Mouse (Mus musculus): ENCODE data around the gene Spesp1. TPM values are rescaled to one million over a fixed set of nuclear protein-coding genes. Genes with fewer than 3 reads are reported as not detected.

Gene Spesp1
- total and polyA plus RNA-seq, 3 experiments: 0.22 TPM; not detected in 2

DNA sequence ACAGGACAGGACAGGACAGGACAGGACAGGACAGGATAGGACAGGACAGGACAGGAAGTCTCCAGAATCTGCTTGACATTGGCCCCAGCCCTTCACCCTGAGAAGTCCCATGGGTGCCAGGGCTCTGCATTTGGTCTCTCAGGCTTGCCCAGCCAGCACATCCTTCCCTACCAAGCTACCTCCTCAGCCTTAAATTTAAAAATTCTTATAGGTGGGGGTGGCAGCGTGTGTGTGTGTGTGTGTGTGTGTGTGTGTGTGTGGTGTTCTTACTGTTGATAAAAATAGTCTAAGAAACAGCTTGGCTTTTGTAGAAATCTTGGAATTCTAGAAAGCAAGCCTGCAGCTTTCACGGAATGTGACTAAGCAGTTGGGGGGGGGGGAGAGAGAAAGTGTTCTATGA is 52.0 kb downstream of the Spesp1 start:
- no peak overlapping the region for H3K4me3 ChIP-seq (ENCODE audit: low read depth, low read length)
- H3K36me3 ChIP-seq (replicated peaks): no peaks in the 10 kb centered on the region
- no peak for ATAC-seq (ENCODE audit: extremely low read depth, insufficient number of reproducible peaks, low FRiP score, poor library complexity, severe bottlenecking)
- H3K27me3 ChIP-seq (ENCODE audit: insufficient read depth, low read length): peaks cover 26% of the 10 kb centered on the region
- DNase-seq (ENCODE audit: low spot score): no peak
- TF ChIP-seq GATA1 (IDR thresholded peaks at IDR 0.05; ENCODE audit: borderline replicate concordance, low read length): no peak
- H3K9me3 ChIP-seq (replicated peaks): no peaks in the 10 kb centered on the region
- no peaks in the 10 kb centered on the region for H3K4me1 ChIP-seq (ENCODE audit: insufficient read depth, low read depth, low read length)

DNA sequence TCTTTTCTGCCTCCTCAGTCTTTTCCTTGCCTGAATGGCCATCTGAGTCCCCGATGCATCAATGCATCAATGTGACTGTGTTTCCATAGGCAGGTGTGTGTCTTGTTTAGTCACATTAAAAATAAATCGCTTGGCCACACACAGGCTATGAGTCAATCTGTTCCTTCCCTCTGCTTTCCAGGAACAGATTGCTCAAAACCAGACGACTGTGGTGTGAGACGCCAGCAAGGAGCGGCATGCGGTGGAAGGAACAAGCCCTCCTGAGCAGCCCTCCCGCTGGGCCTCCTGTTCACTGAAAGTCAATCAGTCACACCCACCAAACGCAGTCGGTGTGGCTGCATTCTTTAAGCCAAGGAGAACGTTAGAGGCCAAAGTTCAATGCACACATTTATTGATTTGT is 59.5 kb downstream of the Spesp1 start:
- Histone ChIP-seq H3K9me3 (replicated peaks) (no peaks in the 10 kb centered on the region), H3K36me3 (replicated peaks) (no peaks in the 10 kb centered on the region), H3K27me3 (ENCODE audit: insufficient read depth, low read length) (peaks cover 2% of the 10 kb centered on the region; the same call in 1 of the 2 replicates), H3K4me3 (ENCODE audit: low read depth, low read length) (no peak overlapping the region), H3K4me1 (ENCODE audit: insufficient read depth, low read depth, low read length) (no peaks in the 10 kb centered on the region)
- DNase-seq (ENCODE audit: low spot score) (no peak), ATAC-seq (ENCODE audit: extremely low read depth, insufficient number of reproducible peaks, low FRiP score, poor library complexity, severe bottlenecking) (no peak)
- no peak for TF ChIP-seq POLR2AphosphoS5 (IDR thresholded peaks at IDR 0.05; ENCODE audit: insufficient replicate concordance, low read depth, low read length)

DNA sequence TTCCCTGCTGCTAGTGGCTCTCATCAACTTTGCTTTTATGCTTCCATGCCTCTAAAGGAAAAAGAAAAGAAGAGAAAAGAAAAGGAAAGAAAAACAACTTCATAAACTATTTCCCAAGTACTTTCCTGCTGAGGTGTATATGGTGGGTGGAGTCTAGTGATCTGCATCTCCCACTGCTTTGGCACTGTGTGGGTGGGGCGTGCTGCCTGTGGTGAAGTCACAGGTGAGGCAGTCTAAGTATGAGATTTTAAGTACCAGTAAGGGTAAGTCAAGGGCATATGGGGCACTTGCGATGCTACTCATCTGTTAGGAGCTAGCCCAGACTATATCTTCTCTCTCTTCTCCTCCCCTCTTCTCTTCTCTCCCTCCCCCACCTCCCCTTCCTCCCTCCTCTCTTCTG is 60.0 kb downstream of the Spesp1 start:
- TF ChIP-seq GATA1 (IDR thresholded peaks at IDR 0.05; ENCODE audit: borderline replicate concordance, low read length): no peak
- TF ChIP-seq CTCF (IDR thresholded peaks at IDR 0.05; ENCODE audit: low read depth, low read length): no peak
- TF ChIP-seq GATA2 (IDR thresholded peaks at IDR 0.05; ENCODE audit: borderline replicate concordance, low read depth, low read length): no peak
- TF ChIP-seq TAL1 (conservative IDR thresholded peaks at IDR 0.05; ENCODE audit: low read depth, low read length): no peak
- no peak for TF ChIP-seq POLR2AphosphoS5 (IDR thresholded peaks at IDR 0.05; ENCODE audit: insufficient replicate concordance, low read depth, low read length)
- Histone ChIP-seq H3K4me1 (ENCODE audit: insufficient read depth, low read depth, low read length) (no peaks in the 10 kb centered on the region), H3K4me3 (ENCODE audit: low read depth, low read length) (no peak overlapping the region), H3K36me3 (replicated peaks) (no peaks in the 10 kb centered on the region), H3K9me3 (replicated peaks) (no peaks in the 10 kb centered on the region), H3K27me3 (ENCODE audit: insufficient read depth, low read length) (peaks cover 2% of the 10 kb centered on the region; the same call in 1 of the 2 replicates)
- DNase-seq (ENCODE audit: low spot score): no peak
- ATAC-seq (ENCODE audit: extremely low read depth, insufficient number of reproducible peaks, low FRiP score, poor library complexity, severe bottlenecking): no peak

Other genes with a start within 250 kb of the Spesp1 start
- 20.5 and 22.3 TPM in 2 replicates for gene Glce, start 159.6 kb downstream of the Spesp1 start, total RNA-seq (2014; fragmentation: Nextera tagmentation)
- gene Glce, start 159.6 kb downstream of the Spesp1 start, total RNA-seq (2017): 16.1 and 18.5 TPM in 2 replicates
- 2.9 and 6.9 TPM in 2 replicates for gene Glce, start 159.6 kb downstream of the Spesp1 start, polyA plus RNA-seq (2012)
- gene Anp32a, start 59.1 kb upstream of the Spesp1 start, total RNA-seq (2014; fragmentation: Nextera tagmentation): 565 and 646 TPM in 2 replicates
- gene Anp32a, start 59.1 kb upstream of the Spesp1 start, total RNA-seq (2017): 481 and 765 TPM in 2 replicates
- 246 and 734 TPM in 2 replicates for gene Anp32a, start 59.1 kb upstream of the Spesp1 start, polyA plus RNA-seq (2012)

Measured in G1E (cell line).